Mouse (Mus musculus): ENCODE measurements around the gene Gtpbp8.

Gtpbp8 gene

DNA sequence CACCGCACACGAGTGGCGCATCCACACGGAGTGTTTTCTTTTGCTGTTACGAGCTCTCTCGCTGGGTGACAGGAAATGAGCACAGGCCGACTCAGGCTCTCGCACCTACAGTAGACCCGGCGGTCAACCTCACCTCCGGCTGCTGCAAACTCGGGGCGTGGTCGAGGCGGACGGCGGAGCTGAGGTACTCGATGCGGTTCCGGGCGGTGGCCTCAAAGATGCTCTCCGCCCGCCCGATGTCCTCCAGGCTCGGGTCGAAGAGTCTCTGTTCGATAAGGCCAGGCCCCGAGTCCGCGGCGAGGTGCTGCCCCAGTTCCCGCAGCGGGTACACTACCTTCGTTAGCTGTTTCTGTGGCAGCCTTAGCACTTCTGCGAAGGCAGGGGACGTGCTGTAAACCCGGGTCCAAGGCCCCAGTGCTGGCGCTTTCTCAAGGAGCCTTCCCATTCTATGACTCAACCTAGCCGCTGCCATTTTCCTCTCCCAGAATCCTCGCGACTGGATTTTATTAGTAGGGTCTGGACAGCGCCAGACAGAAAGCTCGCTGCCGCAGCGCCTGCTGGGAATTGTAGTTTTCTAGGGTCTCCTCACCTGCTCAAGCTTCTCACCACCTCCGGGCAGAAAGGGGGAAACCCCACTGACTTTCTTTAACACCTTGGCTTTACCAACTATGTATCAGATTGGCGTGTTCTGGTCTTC lies at the start of gene Gtpbp8:
Gene Gtpbp8, minus strand, starts transcription at position 498 of the 697 bp plus-strand sequence.
- DNase-seq = peak; percentile 79

- no peak for DNase-seq
Measured at GRCm38 (mm10) chr16:44794416-44794815, 48.3 kb upstream of the Gtpbp8 start.

- no peak for DNase-seq
Measured at GRCm38 (mm10) chr16:44786934-44787333, 40.8 kb upstream of the Gtpbp8 start.

DNA sequence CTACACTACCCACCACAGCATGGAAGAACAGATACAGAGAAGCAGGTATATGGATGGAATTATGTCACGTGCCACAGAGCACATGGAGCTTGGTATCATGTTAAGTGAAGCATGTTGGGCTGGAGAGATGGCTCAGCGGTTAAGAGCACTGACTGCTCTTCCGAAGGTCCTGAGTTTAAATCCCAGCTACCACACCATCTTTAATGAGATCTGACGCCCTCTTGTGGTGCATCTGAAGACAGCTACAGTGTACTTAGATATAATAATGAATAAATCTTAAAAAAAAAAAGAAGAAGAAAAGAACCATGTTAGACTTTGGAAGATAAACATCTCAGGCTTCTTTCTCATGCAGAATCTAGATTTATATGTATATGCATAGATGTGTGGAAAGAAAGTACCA lies 34.6 kb upstream of the Gtpbp8 start:
- DNase-seq = no peak

DNA sequence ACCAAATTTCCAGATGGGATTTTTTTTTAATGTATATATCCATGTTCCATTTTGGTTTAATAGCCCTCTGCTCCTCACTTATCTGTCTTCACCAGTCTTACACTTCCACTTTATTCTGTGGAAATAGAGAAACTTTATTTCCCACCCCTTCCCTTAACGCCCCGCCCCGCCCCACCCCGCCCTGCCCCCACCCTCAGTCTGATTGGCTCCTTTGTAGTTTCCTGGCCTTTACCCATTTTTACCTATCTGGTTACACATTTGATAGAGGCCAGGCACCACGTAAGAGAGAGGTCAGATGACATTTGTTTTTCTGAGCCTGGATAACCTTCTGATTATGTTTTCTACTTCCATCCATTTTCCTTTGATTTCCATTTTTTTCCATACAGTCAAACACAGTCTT lies 33.3 kb upstream of the Gtpbp8 start:
- no peak for DNase-seq

- DNase-seq = no peak
Measured at GRCm38 (mm10) chr16:44778538-44779147, 32.5 kb upstream of the Gtpbp8 start.

GRCm38 (mm10) chr16:44774201-44774600 lies 28.0 kb upstream of the Gtpbp8 start:
- DNase-seq = no peak

- DNase-seq = no peak
Measured at GRCm38 (mm10) chr16:44773673-44774072, 27.5 kb upstream of the Gtpbp8 start.

- DNase-seq = no peak
Measured at GRCm38 (mm10) chr16:44772577-44772976, 26.4 kb upstream of the Gtpbp8 start.

- DNase-seq = no peak
Measured at GRCm38 (mm10) chr16:44767967-44768366, 21.8 kb upstream of the Gtpbp8 start.

DNA sequence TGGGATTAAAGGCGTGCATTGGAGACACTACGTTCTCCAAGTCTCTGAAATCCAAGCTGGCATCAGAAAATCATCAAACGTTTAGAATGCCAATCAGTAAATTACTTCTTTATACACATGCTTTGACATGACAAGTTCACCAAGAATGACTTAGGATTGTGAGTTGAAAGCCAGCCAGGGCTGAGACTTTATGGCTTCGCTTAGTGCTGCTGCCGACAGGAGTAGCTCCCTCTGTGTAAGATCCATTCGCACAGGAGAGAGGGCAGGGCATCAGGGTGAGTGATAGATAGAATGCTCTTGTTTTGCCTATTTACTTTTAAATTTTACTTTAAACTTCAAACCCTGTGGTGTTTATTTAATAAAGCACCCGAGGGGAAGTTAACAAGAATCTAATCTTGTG lies 21.3 kb upstream of the Gtpbp8 start:
- no peak for DNase-seq

DNA sequence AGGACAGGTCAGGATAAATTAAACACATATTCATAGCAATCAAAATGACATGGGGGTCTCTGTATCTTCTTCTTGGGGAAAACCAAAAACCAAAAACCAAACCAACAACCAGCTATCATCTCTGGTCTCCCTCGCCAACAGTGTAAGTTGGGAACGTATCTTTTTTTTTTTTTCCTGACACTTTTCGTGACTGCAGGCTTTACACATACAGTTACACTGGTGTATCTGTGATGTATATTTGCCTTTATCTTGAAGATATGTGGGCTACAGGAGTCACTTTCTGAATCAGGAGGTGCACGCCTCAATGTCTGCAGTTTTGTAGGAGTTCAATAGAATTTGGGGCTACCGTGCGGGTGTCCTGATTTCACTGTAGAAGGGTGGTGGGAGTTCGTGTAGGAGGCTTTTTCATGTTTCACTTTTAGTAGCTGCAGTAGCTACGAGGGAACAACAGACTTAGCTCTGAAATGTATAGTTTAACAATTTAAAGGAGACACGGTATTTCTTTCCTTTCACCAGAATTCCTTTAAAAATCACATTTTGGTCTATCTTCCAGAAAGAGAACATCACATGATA lies 20.2 kb upstream of the Gtpbp8 start:
- DNase-seq = no peak

- DNase-seq = no peak
Measured at GRCm38 (mm10) chr16:44765555-44766319, 19.6 kb upstream of the Gtpbp8 start, which contains the start of gene Cd200r1. Gene Cd200r1, plus strand, starts transcription at chr16:44765736.

DNA sequence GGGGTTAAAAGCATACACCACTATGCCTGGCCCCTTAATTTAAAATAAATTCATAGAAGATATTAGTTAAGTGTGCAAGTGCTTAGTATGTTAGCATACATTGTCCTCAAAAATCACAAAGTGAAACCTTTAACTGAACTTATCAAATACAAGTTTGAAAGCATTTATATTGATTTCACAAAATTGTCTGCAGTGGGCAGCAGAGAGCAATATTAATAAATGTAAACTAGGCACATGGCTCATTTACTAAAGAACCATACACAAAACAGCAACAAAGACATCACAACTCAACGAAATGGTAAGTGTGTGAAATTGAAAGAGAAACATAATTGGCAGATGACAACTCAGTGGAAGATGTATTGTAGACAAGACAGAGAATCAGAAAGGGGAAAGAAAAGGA lies 15.6 kb upstream of the Gtpbp8 start:
- no peak for DNase-seq

DNA sequence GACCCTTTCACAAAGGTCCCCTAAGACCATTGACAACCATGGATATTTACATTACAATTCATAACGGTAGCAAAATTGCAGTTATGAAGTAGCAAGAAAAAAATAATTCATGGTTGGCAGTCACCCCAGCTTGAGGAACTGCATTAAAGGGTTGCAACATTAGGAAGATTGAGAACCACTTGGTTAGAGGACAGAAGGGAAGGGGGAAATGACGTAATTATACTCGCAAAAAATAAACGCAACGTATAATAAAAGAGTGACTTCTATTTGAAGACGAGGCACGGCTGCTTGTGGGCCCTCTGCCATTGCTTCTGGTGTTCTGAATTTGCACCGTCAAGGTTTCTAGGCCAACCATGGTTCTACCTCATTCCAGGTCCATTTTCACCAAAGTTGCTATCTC lies 11.5 kb upstream of the Gtpbp8 start:
- DNase-seq = no peak

DNA sequence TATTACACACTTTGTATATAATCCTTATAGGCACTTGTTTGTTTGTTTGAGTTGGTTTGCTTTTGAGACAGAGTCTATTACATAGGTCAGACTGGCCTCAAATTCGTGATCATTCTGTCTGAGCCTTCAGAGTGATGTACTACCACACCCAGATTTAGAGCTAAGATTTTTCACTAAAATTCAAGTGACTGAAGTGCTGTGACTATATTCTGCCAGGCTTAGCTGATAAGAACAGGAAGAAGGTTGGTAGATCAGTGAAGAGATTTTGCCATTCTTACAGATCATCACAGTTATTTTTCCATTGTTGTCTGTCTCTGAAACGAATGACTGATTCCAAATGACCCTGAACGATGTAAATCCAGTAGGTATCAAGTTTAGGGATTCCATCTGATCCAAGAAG lies 1.8 kb upstream of the Gtpbp8 start:
- no peak for DNase-seq

GRCm38 (mm10) chr16:44745471-44745865 lies 695 bp downstream of the Gtpbp8 start:
- DNase-seq = no peak

DNA sequence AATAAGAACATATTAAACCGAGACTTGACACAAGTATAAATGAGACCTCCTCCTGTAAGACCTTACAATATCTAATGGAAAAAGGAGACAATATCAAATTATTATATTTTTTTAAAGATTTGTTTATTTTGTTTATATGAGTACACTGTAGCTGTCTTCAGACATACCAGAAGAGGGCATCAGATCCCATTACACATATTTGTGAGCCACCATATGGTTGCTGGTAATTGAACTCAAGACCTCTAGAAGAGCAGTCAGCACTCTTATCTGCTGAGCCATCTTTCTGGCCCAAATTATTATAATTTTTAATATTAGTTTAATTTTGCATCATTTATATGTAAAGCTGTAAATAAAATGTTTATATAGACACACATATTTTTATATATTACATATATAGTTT lies 3.4 kb downstream of the Gtpbp8 start:
- DNase-seq = no peak

DNA sequence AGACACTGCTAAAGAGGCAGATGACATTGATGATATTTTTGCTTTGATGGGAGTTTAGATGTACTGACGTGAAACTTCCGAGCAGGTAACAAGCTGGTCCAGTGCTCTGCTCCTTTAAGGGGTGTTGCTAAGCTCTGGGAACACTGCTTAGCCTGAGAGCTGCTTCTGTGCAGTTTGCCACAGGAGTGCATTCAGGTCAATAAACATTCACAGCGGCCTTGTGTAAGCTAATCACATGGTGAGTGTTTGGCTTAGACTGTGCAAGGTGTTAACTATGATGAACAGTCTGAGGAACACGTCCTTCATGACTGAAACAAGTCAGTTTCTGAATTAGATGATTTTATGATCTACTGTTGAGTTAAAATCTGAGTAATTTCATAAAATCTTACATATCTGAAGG lies 10.0 kb downstream of the Gtpbp8 start:
- no peak for DNase-seq

DNA sequence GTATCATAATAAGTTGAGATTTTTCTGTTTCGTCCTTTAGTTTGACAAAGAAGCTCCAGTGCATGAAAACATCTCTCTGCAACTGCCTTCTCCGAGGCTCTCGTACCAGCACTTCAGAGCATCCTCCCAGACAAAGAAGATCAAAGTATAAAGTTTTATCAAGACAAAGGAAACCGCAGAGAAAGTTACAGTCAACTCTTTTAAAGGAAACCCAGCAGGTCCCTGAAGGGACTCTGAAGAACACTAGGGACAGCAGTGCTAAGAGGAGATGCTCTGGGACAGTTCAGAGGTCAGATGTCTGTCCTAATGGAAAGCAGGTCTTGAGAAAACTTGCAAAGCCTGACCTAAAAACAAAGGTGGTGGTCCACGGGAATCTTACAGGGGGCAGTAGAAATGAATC lies 10.5 kb downstream of the Gtpbp8 start:
- no peak for DNase-seq

GRCm38 (mm10) chr16:44734059-44734458 lies 12.1 kb downstream of the Gtpbp8 start:
- no peak for DNase-seq

GRCm38 (mm10) chr16:44727525-44727924 lies 18.6 kb downstream of the Gtpbp8 start:
- DNase-seq = no peak

All from right cerebral cortex, postnatal 4 days (tissue).